Mouse (Mus musculus): ENCODE measurements at regions not wholly inside any gene's neighbourhood (a gene's known extent, or its start where the extent isn't known, plus 50 kb on each side); places are given as distances from the start of the nearest gene placed in this dataset.

DNA sequence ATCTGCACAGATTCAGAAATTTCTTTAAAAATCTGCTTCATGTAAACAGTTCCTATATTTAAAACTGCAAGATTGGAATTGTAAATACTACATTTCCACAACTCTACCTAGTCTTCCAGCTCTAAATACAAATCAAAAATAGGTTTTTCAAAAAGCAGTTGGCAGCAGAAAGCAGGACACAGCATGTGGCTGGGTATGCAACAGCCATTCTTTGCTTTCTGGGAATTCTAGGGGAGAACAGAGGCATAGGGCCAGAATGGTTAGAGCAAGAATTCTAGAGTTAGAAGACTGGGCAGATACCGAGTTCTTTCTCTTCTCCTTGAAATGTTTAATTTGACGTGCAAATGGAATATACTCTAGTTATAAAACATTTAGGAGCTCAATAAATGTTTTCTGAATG, 1434.4 kb upstream of the Gm12353 start:
- TF ChIP-seq POLR2A (IDR thresholded peaks at IDR 0.05; ENCODE audit: borderline replicate concordance, extremely low read depth, insufficient read depth, insufficient read length, poor library complexity, severe bottlenecking) (no peak), CTCF (IDR thresholded peaks at IDR 0.05; ENCODE audit: borderline replicate concordance, extremely low read depth, insufficient read depth, insufficient read length) (no peak)

Data from brain, embryonic 14.5 days (tissue).